Mouse (Mus musculus) spleen, postnatal 14 days (tissue): ENCODE data around the gene Epb41.
A peak's percentile ranks its signal among the peaks of the same experiment; 100 is the strongest.

ENCODE experiments used
- DNase-seq, 2 experiments: peaks; one replicate each; pipeline ENCODE4 v3.0.0; 2021 to 2022; ENCODE audit warnings: low spot score in 2 of 2

Gene Epb41

GRCm38 (mm10) chr4:132074933-132075769 lies at the start of gene Epb41:
Gene Epb41, minus strand, starts transcription at chr4:132075321.
- DNase-seq: peak; percentile 100

- DNase-seq: no peak
Measured at GRCm38 (mm10) chr4:132123166-132123565, 48.0 kb upstream of the Epb41 start.

DNA sequence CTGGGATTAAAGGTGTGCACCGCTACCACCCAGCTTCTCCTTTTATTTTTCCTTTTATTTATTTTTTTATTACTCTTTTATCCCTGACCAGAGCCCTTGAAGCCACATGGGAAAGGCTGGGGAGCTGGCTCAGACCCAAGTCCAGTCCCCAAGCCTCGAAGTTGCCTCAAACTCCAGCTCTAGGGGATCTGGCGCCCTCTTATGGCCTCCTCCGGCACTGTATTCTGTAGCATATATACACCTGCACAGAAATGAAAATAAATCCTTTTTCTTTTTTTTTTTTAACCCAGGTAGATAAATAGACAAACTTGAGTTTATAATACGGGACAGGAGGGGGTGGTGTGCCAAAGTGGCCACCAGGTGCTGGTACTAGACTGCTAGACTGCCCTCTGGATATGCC lies 46.6 kb upstream of the Epb41 start:
- DNase-seq: no peak

- no peak for DNase-seq
Measured at GRCm38 (mm10) chr4:132119566-132119965, 44.4 kb upstream of the Epb41 start.

GRCm38 (mm10) chr4:132116315-132116714 lies 41.2 kb upstream of the Epb41 start:
- no peak for DNase-seq

DNA sequence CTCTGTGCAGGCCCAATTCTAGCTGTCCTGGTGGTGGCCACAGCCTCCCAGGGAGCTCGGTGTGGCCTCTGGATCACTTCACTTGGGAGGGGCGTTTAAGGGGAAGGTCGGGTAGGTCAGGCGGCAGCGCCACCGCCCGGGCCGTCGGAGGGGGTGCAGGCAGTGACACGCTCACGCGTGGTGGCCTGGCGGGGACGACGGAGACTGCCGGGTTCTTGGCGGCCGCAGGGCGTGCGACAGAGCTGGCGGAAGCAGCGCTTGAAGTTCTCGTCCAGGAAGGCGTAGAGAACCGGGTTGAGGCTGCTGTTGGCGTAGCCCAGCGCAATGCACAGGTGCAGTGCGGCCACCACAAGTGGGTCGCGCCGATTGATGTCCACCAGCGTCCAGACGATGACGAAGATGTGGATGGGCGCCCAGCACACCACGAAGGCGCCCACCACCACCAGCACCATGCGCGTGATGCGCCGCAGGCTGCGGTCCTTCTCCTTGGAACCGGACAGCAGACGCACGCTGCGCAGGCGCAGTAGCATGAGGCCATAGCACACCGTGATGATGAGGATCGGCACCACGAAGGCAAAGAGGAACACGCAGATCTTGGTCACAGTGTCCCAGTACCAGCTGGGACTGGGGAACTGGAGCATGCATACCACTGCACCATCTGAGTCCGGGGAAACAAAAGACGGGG lies 38.4 kb upstream of the Epb41 start:
- no peak for DNase-seq

DNA sequence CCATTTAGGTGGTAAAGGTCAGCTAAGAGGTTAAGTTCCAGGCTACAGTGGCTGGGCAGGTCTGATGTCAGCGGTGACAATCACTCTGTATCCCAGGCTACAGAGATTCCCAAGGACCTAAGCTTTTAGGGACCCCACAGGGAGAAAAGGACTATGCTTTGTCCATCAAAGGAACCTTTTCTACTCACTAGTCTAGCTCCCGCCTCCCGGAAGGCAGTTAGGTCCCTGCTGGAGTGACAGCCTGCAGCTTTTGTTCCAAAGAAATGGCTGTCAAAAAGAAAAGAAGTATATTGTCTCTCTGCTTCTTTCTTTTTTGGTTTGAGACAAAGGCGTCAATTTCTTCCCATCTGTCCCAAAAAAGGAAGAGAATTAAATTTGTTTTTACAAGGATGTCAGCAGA lies 36.1 kb upstream of the Epb41 start:
- no peak for DNase-seq

- no peak for DNase-seq
Measured at GRCm38 (mm10) chr4:132108221-132108620, 33.1 kb upstream of the Epb41 start.

- DNase-seq: no peak
Measured at GRCm38 (mm10) chr4:132101152-132101551, 26.0 kb upstream of the Epb41 start.

DNA sequence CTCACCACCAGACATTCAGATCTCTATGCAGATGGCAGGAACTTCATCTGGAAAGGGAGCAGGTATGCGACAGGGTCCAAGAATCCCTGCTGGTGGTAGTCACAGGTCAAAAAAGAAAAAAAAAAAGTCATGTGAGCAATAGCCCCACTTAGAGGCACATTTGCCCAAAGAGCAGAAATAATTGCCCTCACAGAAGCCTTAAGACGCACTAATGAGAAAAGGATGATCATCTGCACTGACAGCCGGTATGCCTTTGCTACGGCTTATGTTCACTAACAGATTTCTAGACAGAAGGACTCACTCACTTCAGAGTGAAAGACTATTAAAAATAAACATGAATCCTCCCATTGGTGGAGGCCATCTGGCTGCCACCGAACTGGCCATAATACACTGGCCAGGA lies 24.4 kb upstream of the Epb41 start:
- no peak for DNase-seq

DNA sequence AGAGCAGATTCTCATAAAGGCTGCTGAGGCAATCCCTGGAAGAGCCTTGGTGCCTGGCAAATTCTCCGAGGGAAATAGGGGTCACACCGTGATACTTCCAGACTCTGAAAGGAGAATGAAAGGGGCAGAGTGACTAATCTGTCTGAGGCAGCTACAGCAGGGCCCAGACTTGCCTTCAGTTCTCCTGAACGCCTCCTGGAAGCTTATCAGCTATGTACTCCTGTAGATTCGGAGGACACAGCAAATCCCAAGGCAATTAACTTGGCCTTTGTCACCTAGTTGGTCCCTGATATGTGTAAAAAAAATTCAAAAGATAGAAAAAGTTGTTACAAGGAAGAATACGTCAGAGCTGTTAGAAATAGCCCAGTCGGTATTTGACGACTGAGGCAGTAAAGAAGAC lies 19.9 kb upstream of the Epb41 start:
- DNase-seq: no peak

DNA sequence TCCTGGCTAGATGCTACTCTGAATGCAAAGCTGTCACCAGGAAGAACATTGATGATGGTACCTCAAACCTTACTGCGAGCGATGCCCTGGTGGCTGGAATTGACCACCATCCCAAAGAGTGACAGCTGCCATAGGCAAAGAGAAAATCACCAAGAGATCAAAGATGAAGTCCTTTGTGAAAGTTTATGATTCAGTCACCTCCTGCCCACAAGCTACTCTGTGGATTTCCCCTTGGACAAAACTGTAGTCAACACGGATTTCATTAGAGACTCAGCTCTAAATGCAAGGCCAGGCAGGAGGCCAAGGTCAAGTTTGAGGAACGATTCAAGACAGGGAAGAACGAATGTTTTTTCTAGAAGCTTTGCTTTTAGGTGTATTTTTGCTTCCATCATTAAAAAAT lies 18.8 kb upstream of the Epb41 start:
- no peak for DNase-seq

DNA sequence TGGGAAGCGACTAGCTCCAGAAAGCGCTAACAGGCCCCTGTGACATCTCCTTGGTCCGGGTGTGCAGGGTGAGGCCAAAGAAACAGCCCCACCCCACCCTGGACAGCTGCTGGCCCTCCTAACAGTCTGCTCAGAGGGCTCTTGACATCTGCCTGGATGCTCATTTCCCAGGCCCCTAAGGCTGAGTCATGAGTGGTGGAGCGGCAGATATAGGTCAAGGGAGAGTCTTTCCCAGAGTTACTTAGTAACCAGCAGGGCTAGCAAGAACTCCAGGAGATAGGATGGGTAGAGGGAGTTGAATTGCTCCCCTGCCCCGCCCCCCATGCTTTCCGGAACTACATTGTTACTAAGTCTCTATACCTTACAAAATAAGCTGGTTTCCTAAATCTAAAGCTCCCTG lies 18.0 kb upstream of the Epb41 start:
- DNase-seq: no peak

- DNase-seq: no peak
Measured at GRCm38 (mm10) chr4:132088921-132089320, 13.8 kb upstream of the Epb41 start.

DNA sequence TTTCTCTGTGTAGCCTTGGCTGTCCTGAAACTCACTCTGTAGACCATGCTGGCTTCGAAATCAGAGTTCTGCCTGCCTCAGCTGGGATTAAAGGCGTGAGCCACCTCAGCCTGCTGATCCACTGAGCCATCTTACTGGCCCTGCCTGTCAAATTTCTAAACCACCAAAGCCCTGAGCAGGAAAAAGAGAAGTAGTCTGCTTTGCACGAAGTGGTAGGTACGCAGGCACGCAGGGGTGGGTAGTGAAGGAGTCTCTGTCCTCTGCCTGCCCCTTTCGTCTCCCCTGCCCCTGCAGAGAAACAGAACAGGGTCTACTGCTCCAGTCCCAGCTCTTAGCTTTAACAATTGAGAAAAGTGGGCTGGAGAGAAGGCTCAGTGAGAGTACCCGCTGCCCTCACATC lies 10.0 kb upstream of the Epb41 start:
- no peak for DNase-seq

- no peak for DNase-seq
Measured at GRCm38 (mm10) chr4:132080492-132080983, 5.4 kb upstream of the Epb41 start.

DNA sequence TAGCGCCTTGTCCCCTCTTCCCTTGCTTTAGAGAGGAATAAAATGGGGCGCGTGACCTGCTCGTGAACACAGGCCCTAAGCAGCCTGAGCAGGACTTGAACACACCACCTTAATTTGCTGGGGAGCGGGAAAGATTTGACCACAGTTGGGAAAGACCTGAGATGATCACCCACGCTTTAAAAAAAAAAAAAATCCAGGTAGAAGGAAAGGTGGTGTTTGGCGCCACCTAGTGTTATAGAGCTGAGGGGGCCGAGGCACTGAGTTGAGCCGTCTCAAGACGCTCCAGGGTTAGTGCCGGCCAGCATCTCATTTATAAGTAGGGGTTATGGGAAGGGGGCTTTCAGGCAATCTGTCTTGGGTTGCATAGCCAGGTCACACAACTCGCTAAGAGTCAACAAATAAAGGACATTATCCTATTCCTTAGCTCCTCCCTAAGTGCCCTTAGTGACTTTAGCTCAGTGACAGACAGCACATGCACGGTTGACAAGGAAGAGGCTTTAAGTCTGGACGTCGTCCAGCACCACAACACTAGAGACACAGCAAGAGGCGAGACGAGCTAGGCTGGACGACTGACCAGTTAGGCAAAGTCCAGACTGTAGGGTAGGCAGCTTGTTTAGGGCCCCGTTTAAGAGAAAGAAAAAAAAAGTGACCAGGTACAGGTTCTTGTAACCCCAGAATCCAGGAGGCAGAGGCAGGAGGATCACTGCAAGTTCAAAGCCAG lies 4.6 kb upstream of the Epb41 start:
- peak; percentile 59 to 71 for DNase-seq

- DNase-seq: no peak
Measured at GRCm38 (mm10) chr4:132078296-132078714, 3.2 kb upstream of the Epb41 start.

DNA sequence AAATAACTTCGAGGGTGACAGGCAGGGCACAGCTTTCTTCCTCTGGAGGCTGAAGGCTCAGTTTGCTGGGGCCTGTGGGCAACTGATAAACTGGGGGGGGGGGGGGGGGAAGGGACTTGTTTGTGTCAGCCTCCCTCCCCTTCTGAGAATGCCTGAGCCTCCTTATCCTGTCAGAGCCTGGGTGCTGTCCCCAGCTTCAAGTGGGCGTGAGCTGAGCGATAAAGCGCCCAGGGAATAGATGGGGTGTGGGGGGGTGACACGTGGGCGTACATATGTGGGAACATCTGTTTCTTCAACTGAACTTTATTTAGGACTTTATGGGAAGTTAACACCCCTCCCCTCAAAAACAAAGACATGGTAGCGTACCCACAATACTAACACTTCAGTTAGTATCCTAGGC lies 2.3 kb upstream of the Epb41 start:
- DNase-seq: peak; percentile 47 to 53

- DNase-seq: peak; percentile 74 to 79
Measured at GRCm38 (mm10) chr4:132076480-132077405, 1.6 kb upstream of the Epb41 start.

GRCm38 (mm10) chr4:132075796-132076195 lies 675 bp upstream of the Epb41 start:
- no peak for DNase-seq
